Mouse (Mus musculus) layer of hippocampus, postnatal 36 days (tissue): Measurements from ENCODE around the gene Cops7a. TPM values are rescaled to one million over a fixed set of nuclear protein-coding genes. Genes with fewer than 3 reads are reported as not detected.

ENCODE experiments used
- DNase-seq, 2 experiments: peaks; one replicate each; pipeline ENCODE4 v3.0.0; 2022
- total RNA-seq, 2 experiments: library from RNA; stranded (reverse); gene quantifications; 2 replicates each; pipeline ENCODE4 v1.2.3; 2021

Gene Cops7a
- total RNA-seq, 2 experiments from 2014 or later, result 149 TPM

DNA sequence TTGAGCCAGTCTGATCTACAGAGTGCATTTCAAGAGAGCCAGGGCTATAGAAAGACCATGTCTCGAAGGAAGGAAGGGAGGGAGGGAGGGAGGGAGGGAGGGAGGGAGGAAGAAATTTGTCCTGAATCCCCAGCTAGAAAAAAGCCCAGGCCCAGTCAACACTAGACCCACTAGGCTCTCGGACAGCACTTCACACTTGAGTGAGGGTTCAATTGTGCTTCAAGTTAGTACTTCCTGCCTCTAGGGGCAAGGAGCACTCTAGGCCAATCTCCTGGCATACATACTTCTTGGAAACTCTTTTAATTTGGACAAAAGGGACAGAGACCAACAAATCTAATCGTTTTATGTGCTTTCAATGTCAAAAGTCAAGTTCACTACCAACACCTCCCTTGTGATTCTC lies 7.2 kb downstream of the Cops7a start:
- DNase-seq, result no peak

DNA sequence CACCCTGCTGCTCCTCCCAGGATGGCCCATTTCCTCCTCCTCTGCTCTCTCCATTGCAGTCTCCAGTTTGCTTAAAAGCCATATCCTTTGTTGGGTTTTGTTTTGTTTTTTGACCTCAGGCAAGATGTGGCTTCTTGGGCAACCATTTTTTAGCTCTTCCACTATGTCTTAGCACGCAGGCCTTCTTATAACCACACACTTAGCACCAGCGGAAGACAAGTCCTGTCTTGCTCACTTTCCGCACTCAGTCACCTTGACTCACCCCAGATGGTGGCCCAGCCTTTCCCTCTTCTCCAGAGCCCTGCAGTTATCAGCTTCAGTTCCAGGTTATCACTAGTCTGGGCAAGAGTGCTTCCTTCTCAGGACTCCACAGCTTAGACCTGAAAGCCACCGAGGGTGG lies 10.1 kb downstream of the Cops7a start:
- DNase-seq, result no peak

DNA sequence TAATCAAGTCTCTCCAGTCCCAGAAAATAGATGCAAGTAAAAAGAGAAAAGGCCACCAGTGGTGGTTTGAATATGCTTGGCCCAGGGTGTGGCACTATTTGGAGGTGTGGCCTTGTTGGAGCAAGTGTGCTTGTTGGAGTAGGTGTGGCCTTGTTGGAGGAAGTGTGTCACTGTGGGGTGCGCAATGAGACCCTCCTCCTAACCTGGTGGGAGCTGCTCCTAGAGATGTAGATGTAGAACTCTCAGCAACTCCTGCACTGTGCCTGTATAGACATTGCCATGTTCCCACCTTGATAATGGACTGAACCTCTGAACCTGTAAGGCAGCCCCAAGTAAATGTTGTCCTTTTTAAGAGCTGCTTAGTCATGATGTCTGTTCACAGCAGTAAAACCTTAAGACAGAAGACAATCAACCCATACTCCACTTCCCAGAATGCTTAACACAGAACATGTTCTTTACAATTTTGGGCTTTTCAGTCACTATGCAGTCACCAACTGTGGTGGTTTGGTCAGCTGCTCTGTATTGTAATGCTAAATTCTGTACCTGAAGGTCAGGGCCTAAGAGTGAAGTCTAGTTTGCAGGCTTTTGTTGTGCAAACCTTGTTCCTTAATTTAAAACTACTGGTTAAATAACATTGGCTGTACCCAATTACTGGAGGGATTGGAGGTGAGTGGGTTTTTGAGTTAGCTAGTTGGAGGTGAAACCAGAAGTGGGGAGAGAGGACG lies 11.2 kb downstream of the Cops7a start:
- DNase-seq, result no peak

DNA sequence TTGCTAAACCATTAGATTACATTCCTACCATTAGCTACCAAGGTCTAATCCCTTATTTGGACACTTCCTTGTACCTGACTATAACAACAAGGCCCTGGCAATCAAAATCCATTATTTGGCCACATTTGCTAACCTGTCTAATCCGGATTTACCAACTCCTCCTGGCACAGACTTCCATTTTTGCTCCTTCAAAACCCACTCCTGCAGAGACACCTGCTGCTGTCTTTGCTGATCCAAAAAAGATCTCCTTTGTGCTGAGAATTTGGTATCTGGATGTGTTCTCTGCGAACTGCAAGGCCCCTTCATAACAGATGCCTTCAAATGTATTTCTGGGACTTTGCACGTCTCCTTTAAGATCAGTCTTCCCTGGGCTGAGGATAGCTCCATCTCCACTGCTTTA lies 21.8 kb downstream of the Cops7a start:
- no peak for DNase-seq

DNA sequence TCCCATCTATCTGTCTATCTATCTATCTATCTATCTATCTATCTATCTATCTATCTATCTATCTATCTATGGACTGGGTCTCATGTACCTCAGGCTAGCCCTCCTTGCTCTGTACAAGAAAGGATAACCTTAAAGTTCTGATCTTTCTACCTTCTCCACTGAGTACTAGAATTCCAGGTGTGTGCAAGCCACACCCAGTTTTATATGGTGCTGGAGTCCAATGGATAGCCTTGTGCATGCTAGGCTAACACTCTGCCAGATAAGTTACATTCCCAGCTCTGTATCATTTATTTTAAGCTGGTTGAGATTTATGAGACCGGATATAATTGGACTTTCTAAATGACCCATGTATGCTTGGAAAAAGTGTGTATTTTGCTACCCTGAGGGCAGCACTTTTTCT lies 23.7 kb downstream of the Cops7a start:
- DNase-seq, result no peak

DNA sequence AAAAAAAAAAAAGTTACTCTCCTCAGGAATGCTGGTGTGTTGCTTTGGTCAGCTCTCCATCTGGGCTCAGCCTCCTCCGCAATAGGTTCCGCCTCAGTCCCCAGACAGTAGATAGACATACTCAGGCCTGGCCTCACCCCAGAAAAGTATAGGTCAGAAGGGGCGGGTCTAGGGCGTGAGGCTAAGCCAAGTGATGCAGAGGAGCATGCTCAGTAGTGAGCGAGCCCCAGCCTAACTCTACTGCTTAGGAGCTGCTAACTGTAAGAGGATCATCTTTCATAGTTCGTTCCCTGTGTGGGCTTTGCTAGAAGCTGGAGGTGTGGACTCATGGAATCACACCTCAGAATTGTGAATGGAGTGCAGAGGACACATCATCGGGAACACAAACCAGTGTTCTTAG lies 26.8 kb downstream of the Cops7a start:
- no peak for DNase-seq

DNA sequence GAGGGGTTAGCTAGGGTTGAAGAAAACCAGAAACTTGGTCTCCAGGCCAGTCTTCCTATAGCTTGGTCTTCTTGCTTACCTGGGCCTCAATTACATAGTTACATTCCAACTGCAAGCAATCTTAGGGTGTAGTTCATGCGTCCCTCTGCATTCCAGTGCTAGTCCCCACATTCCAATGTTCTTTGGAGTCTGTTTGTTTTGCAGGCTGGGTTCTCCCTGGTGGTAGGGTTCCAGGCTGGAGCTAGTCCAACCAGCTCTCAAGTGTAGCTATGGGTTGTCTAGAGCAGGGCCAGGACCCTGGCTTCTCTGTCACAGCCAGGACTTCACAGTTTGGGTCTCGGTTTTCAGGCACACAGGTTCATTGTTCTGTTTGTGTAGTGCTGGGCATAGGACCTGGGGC lies 27.8 kb downstream of the Cops7a start:
- DNase-seq, result no peak

DNA sequence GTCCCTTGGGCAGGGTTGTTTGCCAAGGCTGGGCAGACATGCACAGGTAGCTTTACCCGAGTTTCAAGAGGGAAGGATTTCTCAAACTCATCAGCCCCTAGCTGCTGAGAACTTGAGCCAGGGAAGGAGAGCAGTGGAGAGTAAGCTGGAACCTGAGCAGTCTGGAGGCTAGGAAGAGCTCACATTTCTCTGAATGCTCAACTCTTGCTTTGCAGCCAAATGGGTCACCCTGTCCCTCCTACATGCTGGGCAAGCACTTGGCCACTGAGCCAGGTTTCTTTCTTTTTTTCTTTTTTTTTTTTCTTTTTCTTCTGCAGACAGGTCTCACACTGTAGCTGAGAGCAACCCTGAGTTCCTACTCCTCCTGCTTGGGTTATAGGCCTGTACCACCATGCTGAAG lies 28.7 kb downstream of the Cops7a start:
- DNase-seq, result no peak

DNA sequence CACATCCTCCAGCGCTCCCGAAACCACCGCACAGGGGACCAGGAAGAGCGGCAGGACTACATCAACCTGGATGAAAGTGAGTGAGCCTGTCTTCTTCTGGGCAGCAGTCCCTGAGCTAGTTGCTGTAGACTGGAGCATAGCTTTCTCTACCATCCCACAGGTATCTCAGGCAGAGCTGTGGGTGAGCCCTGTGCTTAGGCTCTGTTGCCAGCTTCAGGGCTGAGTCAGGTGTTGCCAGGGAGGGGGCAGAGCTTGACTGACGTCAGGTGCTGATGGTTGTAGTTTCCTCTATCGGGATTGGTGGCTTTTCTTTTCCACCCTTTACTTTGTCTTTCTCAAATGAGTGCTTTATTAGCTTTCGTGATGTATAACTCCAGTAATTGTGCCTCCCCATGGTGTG lies 30.7 kb downstream of the Cops7a start:
- DNase-seq, result no peak

DNA sequence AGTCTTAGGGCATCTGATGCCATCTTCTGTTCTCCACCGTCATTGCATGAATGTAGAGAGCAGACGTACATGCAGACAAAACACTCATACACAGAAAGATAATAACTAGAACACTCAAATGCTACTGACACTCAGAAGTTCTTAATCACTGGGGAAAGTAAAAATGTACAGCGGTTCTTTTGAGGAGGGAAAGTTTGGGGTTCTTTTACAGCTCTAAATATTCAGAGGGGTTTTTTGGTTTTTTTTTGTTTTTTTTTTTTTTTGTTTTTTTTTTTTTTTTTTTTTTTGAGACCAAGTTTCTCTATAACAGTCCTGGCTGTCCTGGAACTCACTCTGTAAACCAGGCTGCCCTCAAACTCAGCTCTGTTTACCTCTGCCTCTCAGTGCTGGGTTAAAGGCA lies 32.2 kb downstream of the Cops7a start:
- DNase-seq, result no peak

DNA sequence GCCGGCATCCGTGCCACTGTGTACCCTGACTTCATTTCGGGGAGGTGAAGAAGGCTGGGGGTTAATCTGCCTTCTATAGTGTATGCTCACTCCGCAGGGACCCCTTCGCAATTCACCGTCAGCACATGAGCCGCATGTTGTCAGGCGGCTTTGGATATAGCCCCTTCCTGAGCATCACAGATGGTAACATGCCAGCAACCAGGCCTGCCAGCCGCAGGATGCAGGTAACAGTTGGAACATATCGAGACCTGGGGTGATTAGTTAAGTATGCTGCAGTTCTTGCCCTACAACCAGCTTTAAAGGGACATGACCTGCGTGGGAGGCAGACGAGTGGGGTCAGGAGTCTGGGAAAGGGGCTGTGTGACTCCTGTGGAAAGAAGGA lies 33.0 kb downstream of the Cops7a start:
- no peak for DNase-seq

DNA sequence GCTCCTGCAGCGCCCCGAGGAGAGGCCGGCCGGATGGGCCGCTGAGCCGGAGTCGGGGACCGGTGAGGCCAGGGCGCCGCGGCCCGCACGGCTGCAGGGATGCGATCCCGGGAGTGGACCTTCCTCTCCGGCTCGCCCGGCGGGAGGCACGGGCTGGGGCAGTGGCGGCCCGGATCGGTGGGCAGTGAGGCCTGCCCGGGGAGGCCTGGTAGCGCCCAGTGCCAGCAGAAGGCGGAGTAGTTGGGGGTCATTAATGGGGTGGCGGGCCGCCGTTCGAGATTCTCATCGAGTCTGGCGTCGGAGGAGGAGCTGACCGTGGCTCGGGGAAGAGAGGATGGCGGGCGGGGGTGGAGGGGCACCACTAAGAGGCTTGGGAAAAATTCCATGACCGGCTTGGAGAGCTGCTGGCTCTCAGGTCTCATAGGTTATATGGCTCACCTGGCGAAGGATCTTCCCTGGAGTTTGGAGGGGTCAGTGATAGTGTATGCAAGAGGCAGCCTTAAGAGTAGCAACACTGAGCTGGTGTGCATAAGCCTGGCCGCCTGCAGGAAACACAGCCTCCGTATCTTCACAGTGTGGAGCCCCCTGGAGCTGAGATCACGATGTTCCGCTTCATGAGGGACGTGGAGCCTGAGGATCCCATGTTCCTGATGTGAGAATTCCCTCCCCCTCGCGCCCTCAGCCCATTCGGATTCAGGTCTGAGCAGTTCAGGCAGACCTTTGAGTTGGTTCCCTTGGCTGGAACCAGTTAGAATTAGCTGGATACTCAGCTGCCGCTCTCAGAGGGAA lies 33.6 kb downstream of the Cops7a start:
- DNase-seq, result no peak

DNA sequence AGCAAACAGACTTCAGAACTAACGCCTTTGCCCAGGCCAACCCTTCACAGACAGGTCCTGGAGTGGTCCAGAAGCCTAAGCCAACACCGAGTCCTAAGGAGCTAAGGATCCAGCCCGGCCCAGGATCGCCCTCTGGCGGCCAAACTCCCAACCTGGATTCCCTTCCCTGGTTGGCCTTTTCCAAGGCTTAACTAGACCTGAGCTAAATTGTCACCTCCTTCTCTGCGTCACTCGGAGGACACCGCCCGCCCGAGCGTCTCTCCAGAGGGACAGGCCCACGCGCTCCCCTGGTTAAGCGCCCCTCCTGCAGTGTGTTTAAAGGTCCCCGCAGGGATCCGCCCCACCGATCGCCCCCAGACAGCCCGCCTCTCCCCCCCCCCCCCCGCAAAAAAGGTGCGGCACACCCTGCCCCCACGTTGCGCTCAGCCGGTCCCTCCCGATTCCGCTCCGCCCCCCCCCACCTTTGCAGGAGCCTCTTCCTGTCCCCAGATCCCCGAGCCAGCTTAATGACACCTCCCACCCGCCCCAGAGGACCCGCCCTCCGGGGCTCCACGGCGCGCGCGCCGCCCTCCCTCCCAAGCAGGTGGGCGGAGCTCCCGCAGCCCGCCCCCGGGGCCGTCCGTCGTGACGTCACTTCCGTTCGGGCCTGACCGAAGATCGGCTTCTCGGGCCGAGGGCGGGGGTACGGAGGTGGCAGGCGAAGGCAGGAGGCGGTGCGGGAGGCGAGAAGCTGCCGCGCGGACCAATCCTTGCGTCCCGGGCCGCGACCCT lies 34.4 kb downstream of the Cops7a start, which contains the start of gene Mlf2:
Mlf2 (plus strand) TSS at position 633 of the 771 bp plus-strand sequence.
- peak; percentile 97 to 98 for DNase-seq

DNA sequence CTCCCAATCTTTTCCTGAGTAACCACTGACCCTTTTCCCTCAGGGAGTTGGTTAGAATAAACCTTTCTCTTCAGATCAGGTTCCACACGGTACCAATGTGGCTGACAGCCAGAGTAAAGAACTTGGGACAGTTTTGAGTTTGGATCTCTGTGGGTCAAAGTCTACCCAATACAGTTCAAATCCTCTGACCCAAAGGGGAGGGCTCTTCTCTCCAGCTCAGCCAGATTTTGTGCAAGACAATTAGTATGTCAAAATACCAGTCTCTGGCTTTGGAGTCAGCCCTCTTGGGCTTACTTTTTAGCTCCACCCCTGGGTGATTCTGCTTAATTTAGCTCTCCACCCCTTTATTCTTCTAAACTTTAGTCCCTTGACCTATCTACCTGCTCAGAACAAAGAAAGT lies 35.1 kb downstream of the Cops7a start:
- DNase-seq, result no peak

DNA sequence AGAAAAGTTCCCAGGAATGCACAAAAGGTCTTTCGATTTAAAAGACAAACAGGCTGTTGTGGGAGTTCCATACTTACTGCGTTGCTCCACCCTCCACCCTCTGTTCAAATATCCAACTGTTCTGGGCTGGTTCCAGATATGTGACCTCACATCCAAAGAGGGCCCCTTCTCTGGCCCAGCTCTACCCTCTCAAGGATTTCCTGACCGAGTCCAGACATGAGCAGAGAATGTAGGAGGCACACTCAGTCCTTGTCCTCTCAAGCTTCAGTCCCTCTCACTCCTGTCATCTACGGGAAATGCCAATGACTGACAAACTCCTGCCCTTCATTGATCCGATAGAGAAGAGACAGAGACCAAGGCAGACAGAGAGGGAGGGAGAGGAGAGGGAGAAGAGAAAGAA lies 39.4 kb downstream of the Cops7a start:
- DNase-seq, result no peak

DNA sequence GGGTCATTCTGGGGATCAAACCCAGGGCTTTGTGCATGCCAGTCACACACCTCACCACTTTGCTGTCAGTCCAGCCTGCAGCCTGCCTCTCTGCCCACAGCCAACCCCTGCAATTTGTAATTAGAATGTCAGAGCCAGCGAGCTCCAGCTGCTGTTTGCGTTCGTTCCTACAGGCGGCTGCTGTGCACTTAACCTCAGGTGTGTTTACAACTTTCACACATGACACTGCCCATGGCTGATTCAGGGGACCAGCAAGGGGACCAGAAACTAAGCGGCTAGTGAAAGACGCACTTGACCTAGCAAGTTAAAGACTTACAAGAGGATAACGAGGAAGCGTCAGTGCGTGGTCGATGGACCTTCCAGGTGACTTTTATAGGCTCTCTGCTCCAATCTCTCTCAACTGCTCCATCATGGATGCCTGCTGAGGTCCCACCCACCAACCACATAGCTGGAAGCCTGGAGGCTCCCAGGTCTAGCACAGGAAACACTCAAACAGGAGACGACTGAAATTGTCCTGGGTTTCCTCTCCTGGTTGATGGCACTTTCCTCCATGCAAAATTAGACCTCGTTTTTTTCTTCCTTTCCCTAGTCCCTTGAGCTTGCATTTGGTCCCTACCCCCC lies 40.1 kb downstream of the Cops7a start:
- no peak for DNase-seq

DNA sequence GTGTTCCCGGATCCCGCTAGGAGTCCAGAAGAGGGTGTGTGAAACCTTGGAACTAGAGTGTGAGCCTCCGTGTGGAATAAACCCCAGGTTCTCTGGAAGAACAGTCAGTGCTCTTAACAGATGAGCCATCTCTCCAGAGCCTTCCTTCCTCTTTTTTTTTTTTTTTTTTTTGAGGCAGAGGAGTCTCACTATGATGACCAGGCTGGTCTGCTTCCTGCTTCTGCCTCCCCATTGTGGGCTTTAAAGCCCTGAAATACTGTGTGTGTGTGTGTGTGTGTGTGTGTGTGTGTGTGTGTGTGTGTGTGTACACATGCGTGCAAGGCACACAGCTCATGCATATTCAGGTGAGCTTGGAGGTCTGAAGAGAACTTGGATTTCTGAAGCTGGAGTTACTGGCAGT lies 43.8 kb downstream of the Cops7a start:
- no peak for DNase-seq

DNA sequence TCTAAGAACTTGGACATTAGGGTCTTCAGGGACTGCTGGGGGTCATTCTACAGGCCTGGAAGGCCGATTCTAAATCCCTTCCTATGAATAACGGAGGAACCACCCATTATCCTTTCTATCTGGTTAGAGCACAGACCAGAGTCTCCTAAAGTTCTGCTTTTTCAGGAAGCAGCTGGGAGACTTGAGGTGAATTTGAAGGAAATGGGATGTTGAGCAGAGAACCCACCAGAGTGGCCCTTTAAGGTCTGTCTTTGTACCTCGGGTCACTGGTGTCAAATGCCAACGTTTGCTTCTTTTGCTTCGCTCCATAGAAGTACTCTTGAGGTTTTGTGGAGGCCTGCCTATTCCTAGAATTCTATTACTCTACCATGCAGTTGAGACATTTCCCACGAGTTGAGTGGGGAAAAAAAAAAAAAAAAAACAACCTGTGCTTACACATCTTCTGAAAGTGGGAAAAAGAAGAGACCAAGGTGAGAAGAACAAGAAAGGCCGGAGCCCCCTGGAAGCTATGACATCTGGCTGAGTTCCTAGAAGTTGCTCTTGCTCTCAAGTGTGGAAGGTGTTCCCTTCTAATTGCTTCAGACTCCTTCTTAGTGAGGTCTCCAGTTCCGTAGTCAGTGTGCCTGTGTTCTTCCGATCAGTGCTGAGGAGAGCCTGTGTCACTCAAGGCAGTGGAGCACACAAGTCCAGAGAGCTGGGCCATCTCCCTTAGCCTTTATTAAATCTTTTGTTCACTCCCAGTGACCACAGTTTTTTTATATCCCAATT lies 44.8 kb downstream of the Cops7a start:
- DNase-seq, result no peak

DNA sequence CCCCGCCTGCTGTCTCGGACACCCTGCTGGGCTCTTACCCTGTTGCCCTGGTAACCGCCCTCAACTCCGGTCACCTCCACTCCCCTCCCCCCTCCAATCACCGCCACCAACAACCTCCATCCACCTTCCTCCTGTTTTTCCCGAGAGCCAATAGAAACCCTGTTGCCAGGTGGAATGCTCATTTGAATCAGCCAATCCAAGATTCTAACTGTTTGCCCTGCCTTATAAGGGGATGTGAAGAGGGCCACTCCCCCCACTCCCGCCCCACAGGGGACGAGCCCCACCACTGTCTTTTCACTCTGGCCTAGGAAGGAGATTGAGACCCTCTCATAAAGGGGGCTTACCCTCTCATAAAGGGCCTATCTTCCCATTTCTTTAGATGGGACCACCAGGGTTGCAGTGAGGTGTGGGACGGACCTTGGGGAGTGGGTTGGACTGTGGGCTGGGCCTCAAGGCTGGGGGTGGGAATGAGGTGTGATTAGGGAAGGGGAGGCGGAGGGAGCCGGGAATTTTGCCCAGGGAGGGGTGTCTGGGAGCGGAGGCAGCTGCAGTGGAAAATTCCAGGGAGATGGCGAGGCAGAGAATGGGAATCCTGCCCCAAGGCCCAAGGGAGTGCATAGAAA lies 45.5 kb downstream of the Cops7a start, which contains the start of gene Ptms:
Ptms (minus strand) TSS at position 409 of the 623 bp plus-strand sequence.
- DNase-seq, result peak; percentile 91 to 93

DNA sequence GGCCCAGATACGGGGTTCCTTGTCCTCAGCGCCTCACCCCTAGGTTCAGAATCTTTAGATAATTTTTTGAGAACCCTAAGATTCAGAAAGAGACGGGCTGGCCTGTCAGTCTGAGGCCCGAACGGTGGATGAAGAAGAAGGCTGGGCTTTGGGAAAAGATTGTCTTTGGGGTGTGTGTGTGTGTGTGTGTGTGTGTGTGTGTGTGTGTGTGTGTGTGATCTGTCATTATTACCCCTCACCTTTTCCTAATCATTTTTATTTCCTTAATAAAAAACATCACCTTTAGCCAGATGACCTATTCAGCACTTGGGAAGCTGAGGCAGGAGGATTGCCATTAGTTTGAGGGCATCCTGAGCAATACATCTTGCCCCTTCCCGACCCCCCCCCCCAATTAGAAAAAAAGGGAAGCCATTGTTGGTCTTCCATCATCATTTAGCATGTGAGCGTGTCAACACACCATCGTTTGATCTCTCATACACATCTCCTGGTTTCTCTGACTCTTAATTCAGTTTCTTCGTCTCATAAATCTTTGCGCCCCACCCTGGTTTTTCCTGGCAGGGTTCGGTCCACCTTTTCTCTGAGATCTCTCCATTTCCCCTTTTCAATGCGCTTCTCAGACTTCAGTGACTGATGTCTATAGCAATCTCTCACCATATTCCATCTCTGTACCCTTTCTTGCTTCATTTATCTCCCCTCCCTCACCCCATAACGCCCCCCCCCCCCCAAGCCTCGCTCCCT lies 46.3 kb downstream of the Cops7a start:
- no peak for DNase-seq

DNA sequence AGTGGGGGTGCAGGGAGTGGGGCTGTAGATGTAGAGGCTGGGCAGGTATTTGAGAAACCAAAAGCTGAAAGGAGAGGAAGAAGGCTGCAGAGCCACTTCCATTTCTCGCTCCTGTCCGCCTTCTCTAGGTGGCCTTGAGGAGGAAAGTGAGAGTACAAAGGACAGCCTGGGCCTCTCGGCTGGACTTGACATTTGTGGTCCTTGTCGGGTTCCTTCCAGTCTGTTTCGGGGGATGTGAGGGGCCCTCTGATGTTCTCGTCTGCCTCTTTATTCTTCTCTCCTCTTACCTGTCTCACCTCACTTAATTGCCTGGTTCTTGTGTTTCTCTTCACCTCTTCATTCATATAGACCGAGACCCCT lies 47.0 kb downstream of the Cops7a start:
- no peak for DNase-seq
